Mouse (Mus musculus): ENCODE data around the gene Rbm19.
A peak's percentile ranks its signal among the peaks of the same experiment; 100 is the strongest.
"Not testable (repeated sequence)": the region's sequence is repeated elsewhere in the genome, so short reads cannot be mapped to it uniquely, and the experiment has no call there.

Gene Rbm19

DNA sequence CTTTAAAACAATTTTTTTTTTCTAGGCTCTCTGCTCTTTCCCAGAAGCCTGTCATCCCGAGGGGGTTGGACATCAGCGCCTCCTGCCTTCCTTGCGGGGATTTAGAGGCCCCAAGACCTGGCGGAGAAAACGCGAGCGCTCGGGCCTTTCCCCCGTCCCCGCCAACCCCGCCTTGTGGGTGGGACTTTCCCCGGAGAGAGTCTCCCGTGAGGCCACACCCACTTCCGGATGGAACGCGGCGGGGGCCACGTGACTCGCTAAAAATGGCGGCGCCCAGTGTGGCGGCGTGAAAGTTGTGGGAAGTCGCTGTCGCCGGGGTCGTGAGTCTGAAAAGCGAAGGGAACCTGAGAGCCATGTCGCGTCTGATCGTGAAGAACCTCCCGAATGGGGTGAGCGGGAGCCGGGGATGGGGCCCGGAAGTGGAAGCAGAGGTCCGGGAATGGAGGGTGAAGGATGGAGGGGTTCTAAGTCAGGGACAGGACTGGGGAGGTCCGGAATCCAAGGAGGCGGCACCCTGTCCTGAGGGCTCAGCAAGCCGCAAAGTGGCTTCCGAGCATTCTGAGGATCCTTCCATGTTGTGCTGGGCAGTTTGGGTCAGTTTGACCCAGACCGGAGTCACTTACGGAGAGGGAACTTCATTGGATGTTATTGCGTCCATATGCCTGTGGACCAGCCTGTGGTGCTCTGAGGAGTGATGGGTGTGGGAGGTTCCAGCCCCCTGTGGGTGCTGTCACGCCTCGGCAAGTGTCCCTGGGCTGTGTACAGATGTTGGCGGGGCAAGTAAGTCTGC, at the start of gene Rbm19:
TSS of gene Rbm19 (plus strand) at position 205 of the 790 bp plus-strand sequence.
- peak; percentile 97 for DNase-seq

DNA sequence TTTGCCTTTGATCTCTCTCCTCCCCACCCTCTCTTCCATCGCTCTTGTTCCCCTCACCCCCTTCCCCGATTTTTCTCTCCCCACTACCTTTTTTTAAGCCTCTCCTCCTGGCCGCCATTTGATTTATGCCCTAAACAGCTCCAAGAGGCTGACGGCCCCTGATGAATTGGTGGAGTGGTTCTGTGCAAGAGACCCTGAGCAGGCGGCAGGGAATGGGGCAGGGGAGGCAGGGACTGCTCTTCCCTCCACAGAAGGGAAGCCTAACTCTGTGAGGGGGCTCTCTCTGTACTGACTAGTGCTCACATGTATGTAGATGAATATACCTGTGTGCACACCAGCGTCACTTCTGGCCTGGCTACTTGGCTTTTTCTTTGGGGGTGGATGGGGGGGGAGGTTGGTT, 49.0 kb upstream of the Rbm19 start:
- DNase-seq: no peak

DNA sequence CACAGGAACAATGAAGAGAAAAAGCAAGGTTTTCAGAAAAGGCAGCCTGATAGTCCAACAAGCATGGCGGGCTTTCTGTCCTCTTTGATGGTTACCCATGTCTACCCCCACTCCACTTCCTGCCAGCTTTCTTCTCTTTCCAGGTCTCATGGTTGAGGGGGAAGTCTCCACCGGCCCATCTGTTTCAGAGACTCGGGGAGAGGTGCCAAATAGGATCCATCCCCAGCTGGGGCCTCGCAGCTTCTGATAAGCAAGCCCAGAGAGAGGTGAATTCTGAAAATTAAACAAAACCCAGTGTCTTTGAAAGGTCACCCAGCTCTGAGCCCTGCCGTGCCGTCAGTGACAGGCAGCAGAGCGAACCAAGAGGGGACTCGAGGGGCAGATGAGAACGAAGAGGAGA, 42.2 kb upstream of the Rbm19 start:
- no peak for DNase-seq

DNA sequence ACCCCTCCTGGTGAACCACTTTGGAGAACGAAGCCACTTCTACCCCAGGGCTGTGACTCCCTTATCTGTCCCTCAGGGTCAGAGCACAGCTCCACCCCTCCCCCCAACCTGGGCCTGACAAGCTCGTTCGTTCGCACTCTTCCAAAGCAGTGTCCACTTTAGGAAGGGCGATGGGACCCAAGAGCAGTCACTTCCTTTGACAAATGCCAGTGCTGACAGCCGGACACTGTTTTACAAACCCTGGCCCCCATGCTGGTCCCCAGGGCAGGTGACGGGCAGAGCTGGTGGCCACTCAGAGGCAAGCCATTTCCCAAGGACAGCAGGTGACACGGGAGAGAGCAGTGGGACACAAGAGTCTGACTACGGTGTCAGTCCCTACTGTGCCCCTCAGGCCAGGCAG, 36.2 kb upstream of the Rbm19 start:
- DNase-seq: no peak

DNA sequence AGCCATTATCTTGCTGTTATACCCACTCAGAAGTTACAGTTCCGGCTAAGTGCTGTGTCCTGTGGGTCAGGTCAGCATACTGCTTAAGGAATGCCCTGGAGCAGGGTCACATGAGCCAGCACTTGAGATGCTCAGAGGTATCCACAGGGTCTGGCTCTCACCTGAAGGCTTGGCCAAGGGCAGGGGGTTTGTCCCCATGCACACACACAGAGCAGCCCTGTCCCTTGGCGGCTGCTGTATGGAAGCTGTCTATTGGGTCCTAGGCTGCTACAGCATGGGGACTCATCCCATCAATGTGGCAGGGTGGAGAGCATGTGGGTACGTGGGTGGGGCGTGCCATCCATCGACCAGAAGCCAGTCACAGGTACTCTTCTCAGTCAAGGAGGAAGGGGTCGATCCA, 35.8 kb upstream of the Rbm19 start:
- DNase-seq: no peak

DNA sequence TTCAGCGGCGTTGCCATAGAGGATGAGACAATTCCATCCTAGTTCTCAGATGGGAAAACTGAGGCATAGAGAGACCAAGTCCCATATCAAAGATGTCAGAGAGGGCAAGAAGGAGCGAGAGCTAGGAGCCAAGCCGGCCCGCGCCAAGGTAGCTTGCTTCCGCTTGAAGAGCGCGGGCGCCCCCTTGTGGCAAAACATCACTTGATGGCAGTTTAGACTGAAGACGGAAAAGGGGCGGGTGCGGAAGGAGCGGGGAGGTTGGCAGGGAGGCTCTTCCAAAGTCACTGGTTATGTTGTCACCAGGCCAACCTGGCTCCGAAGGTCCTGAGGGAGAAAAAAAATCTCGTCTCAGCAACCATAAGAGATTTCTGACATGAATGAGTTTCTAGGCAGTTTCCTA, 27.7 kb upstream of the Rbm19 start:
- peak; percentile 98 for DNase-seq

DNA sequence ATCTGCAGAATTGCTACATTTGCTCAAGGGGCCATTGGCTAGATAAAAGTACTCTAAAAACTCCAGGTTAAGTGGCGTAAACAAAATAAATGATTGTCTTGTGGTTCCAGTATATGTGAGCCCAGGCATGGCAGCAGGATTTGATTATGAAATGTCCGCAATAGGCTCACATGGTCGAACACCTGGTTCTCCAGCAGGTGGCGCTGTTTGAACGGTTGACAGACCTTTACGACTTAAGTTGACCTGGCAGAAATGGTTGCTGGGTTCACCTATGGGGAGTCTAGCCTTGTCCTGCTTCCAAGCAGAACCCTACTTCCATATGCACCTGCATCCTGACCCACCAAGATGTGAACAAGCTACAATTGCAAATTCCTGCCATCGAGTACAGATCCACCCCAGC, 21.7 kb upstream of the Rbm19 start:
- DNase-seq: peak; percentile 88

DNA sequence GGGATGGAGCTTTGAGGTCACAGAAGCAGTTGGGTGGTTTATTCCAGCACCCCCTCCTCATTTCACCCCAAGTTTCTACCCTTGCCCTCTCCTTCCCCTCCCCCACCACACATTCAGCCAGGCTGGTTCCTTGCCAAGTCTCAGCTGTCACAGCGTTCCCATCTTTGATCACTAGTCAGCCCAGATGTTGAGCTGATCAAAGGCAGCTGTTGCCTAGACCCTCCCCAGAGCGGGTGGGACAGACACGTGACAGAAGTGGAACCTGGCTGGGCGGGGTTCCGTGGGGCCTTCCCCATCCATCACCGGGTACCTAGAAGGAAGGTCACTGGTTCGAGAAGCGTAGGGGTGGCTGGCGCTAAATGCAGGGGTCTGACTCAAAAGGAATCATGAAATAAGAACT, 19.2 kb upstream of the Rbm19 start:
- peak; percentile 22 for DNase-seq

DNA sequence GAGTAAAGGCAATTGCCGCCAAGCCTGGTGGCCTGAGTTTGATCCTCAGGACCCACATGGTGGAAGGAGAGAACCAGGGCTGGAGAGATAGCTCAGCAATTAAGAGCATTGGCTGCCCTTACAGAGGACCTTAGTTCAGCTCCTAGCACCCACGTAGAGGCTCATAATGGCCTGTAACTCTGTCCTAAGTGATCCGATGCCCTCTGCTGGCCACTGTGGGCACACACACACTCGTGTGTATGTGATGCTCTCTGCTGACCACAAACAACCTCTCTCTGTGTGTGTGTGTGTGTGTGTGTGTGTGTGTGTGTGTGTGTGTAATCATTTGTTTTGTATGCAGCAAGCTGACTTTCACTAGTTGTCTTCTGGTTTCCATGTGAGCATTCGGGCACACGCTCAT, 15.5 kb upstream of the Rbm19 start:
- no peak for DNase-seq

DNA sequence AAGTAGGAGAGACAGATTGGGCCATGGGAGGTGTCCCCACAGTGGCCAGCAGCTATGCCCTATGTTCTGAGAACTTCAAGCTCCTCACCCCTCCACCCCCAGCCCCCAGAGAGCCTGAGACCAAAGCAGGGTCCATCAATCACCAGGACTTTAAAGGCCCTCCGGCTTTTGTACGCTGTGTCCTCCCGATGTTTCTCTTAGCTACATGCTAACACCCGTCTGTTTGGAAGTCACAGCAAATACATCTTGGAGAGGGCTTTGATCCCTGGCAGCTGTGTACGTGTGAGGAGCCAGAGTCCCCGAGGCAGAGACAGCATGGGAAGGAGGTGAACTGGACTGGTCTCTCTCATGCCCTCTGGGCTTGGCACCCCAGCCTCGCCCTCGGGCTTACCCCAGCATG, 14.2 kb upstream of the Rbm19 start:
- no peak for DNase-seq

DNA sequence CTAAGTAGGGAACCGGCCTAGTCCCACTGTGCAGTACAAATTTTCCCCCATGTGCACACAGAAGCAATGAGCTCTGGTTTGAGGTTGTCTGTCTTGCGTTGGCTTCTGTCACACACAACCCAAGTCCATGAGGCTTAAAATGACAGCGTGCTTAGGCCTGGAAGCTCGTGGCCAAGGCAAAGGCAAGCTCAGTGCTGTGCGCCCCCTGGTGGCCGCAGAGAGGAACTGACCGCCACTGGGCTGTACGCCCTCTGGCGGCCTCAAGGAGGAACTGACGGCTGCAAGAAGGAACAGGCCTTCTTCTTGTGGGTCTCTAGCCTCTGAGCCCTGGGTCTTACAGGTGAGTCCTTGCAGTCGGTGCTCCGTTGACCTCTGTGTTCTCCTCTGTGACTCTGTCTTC, 13.5 kb upstream of the Rbm19 start:
- DNase-seq: peak; percentile 78

DNA sequence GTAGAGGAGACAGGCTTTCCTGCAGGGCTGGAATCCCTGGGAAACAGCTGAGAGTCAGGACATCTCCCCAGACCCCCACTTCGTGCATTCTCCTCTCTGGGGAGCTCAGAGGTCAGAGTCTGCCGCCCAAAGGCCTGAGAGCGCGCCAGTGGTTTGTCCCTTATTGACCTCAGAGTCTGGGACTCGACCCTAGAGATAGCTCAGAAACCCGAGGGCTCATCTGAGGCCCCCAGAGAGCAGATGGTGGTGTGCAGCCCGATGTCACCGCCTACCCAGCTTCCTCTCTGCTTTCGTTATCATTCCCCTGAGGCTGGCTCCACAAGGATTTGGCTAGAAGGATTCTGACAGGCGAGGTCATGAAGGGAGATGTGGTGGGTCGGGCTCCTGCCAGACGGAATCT, 12.8 kb upstream of the Rbm19 start:
- DNase-seq: no peak

DNA sequence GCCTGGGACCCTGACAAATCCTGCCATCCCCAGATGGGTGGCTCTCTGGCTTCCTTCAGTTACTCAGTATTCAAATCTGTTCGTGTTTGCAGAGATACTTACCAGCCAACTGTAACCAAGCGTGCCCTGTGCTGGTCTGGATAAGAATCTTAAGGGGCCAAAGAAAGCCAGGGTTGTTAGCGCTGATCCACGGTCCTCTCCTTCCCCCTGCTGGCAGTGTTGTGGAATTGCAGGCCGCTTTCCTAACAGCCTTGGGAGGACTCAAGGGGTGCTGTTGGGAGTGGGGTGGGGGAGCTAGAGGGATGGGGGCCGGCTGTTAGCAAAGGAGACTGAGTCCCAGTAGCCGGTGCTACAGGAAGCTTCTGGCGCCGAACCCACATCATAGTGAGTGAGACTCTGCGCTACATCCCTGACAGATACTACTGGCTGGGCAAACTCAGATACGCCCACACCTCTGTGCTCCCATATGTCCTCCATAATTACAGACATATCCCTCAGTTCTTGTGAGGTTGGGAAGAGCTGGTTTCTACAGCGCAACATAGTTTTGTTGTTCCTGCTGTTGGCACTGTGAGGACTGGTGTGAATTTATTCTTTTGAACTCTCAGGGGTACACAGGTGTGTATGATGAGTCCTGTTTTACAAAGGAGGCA, 9.7 kb upstream of the Rbm19 start:
- peak; percentile 68 for DNase-seq

DNA sequence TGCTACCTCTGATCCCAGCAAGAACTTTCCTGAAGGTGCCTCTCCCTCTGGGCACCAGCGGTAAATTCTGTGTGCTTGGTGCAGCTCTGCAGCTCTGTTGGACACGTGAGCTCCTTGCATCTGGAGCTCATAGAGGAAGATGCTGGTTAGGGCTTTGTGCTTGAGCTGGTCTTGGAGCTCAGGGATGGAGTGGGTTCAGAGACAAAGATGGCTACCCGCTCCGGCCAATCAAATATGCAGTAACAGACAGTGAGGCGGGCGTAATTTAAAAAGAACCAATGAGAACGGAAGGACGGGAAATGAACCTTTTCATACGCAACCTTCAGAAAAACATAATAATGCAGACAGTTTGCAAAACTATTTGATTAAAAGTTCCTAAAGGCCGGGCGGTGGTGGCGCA, 1.9 kb upstream of the Rbm19 start:
- DNase-seq: no peak

DNA sequence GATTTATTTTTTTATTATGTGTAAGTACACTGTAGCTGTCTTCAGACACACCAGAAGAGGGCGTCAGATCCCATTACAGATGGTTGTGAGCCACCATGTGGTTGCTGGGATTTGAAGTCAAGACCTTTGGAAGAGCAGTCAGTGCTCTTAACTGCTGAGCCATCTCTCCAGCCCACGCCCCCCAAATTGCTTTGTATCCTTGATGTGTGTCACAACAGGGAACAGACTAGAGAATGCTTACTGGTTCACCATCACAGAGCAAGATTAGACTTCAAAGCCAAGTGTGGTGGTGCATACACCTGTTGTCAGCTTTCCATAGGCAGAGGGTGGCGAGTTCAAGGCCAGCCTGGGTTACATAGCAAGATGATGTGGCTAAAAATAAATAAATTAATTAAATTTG, 896 bp downstream of the Rbm19 start:
- DNase-seq: not testable (repeated sequence)

DNA sequence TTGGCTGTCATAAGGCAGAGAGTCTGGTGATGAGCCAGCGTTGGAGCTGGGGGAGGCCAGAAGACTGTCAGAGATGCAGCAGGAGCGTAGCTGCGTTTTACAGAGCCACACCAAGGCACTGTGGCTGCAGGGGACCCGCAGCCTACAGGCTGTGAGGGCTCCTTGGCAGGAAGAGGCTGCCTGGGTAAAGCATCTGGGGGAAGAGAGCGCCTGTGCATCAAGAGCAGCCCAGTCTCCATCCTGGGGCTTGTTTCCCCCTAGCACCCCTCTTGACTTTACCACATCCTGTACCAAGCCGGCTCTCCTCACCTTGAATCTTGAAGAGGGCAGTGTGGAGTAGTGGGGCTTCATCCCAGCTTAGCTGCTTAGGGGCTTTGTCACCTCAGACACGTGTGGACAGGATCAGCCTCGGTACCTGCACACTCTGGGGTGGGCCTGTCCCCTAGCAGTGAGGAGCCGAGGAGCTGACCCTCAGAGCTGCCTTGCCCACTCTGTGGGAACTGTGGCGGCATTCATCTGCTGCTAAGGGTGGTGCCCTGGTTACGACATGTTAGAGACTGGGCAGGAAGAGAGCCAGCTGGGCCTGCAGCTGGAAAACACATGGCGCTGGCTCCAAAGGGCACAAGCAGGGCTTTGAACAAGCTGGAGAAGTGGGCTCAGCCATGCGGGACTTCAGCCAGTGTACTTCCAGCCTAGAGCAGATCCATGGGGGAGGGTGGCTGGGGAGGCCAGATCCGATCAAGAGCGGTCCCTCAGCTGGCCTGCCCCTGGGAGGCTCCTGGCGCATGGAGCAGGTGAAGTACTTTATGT, 8.8 kb downstream of the Rbm19 start:
- DNase-seq: peak; percentile 77

DNA sequence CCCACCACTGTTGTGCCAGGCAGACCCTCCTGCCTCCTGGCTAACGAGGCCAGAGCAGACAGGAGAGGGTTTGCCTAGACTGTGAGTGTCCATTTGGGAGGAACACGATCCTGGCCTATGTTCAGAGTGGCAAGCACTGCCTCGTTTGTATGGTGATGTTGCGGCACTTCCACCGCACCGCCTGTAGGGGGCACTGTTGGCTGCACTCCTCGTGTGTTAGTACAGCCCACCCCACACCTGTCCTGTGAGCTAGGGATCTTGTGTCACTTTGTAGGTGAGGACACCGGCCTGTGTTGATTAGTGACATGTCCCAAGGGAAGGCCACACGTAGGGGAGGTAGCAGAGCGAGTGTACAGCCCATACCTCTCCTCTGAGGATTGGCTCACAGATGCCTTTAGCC, 11.4 kb downstream of the Rbm19 start:
- DNase-seq: peak; percentile 83

DNA sequence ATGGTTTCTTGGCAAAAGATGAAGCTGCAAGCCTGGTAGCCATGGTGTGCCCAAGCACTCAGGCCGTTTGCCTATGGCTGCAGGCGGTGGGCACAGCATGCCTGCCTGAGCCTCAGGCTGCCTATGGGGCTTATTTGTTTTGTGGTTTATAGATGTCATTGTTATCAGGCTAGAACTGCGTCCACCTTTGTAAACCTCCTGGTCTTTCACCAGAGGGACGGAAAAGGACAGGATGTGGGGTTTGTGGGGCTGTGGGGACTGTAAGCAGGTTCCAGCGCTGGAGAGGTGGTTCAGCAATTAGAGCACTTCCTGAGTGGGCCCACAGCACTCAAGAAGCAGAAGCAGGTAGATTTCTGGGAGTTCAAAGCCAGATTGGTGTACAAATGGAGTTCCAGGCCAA, 12.2 kb downstream of the Rbm19 start:
- DNase-seq: no peak

DNA sequence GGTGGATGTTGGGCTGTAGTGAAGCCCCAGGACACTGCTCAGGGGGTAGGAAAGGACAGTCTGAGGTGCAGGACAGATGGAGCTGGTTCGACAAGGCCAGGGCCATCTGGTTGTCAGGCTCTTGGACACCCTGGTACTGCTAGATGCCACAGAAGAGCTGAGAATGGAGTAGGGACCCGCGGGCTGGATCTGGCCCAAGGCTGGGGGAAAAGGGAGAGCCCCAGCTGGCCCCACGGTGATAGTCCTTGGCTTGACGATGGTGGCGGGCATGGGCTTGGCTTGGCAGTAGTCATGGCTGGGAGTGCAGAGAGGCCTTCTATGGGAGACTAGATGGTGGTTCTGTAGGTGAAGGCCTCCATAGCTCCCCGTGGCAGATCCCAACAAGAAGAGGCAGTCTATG, 12.8 kb downstream of the Rbm19 start:
- DNase-seq: no peak

DNA sequence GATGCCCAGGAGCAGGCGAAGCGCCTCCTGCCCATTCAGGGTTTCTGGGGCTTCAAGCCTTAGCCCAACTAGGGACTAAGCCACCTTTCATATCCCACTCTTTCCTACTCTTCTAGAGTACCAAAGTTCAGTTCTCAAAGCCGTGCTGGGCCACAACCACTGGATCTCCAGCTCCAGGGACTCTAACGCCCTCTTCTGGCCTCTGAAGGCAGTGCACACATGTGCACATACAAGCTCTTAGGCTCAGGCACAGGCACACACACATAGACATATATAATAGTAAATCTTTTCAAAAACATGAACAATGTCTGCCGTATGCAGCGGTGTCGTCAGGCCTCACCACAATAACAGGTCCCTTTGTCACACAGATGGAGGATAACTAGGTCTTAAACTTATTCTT, 13.5 kb downstream of the Rbm19 start:
- DNase-seq: no peak

DNA sequence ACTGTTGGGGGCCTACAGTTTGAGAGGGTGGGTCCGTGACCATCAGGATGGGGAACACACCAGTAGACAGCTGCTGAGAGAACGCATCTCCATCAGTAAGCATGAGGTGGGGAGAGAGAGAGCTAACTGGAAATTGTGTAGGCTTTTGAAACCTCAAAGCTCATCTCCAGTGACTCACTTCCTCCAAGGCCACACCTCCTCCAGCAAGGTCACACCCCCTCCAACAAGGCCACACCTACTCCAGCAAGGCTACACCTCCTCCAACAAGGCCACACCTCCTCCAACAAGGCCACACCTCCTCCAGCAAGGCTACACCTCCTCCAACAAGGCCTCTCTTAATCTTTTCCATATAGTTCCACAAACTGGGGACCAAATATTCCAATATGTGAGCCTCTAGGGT, 13.9 kb downstream of the Rbm19 start:
- peak; percentile 55 for DNase-seq

DNA sequence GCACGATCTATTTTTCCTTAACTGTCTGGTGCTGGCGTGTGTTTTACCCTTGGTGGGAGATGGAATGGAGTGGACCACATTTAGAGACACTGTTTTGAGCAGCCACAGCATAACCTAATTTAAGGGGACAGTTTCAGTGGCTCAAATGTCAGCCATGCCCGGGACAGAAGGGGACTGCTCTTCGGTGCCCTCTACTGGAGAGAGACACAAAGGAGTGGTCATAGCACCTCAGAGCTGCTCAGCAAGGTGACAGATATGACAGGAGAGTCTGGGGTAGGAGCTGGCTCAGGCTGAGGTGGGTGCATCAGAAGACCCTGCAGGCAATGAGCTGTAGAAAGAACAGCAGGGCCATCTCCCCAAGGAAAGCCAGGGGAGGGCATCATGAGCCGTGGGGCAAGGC, 15.3 kb downstream of the Rbm19 start:
- peak; percentile 69 for DNase-seq

DNA sequence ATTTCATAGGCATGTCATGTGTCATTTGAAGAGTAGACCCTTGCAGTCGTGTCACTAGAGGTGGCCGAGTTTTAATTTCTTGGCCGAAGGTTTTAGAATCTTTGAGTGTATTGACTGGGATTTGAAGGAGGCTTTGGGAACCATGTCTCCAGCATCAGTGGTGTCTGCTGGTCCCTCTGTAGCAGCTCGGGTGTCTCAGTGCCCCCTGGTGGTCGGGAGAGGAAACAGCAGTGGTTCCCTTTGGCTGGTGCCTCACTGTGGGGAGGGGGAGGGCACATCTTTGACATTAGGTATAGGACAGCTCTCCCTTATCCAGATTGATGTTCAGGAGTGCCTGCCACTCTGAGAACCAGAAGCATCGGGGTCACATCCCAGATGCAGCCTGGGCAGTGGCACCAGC, 17.7 kb downstream of the Rbm19 start:
- DNase-seq: peak; percentile 86

DNA sequence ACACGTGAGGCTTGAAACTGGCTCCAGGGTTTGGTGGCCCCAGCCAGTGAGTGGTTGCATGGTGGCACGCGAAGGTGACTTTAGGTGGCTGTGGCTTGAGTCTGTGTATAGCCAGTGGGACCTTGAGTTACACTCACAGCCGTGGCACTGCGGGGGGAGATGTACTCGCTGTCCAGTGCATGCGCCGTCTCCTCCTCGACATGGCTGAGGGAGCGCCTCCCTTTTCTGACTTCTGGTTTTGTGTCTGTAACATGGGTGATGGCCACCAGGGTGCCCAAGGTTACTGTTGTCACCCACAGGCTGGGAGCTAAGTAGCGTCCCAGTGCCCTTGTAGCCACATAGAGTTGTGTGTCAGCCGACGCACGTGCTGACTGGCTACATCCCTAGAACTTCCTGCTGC, 19.1 kb downstream of the Rbm19 start:
- DNase-seq: no peak

All from thymus, postnatal 4 days (tissue).